Mouse (Mus musculus) MEL (cell line): ENCODE data around the gene Rtl8b.
"Not testable (repeated sequence)": the region's sequence is repeated elsewhere in the genome, so short reads cannot be mapped to it uniquely, and the experiment has no call there.

Experiments used
- BHLHE40 ChIP-seq: IDR thresholded peaks from 2 replicates; pipeline ENCODE4 v1.6.1; 2012; ENCODE audit warnings: low read depth, mild to moderate bottlenecking, inconsistent platforms, low read length, improper control_type of control experiment, borderline replicate concordance
- CHD1 ChIP-seq: IDR thresholded peaks from 2 replicates; pipeline ENCODE4 v1.6.1; 2012; ENCODE audit warnings: low read depth, mild to moderate bottlenecking, inconsistent platforms, low read length, improper control_type of control experiment
- CHD2 ChIP-seq: IDR thresholded peaks from 2 replicates; pipeline ENCODE4 v1.6.1; 2011; ENCODE audit warnings: low read length, improper control_type of control experiment
- CTCF ChIP-seq, 3 experiments: IDR thresholded peaks in 2 of 3; conservative IDR thresholded peaks in 1 of 3; 2 replicates each; pipeline ENCODE4 v1.5.1; 2011 to 2012; ENCODE audit warnings: low read length in 3 of 3, low read depth in 2 of 3, mild to moderate bottlenecking in 2 of 3, improper control_type of control experiment in 1 of 3, inconsistent platforms in 1 of 3, mixed read lengths in 1 of 3, moderate library complexity in 1 of 3; ENCODE audit not compliant: control insufficient read depth in 1 of 3, insufficient read depth in 1 of 3, poor library complexity in 1 of 3, severe bottlenecking in 1 of 3
- GATA1 ChIP-seq: IDR thresholded peaks from 2 replicates; pipeline ENCODE4 v1.6.1; 2011; ENCODE audit warnings: low read depth, low read length, improper control_type of control experiment
- MAFK ChIP-seq: IDR thresholded peaks from 2 replicates; pipeline ENCODE4 v1.6.1; 2011; ENCODE audit warnings: low read depth, mild to moderate bottlenecking, low read length, improper control_type of control experiment, borderline replicate concordance
- MAX ChIP-seq: IDR thresholded peaks from 2 replicates; pipeline ENCODE4 v1.6.1; 2011; ENCODE audit warnings: low read length, improper control_type of control experiment
- MXI1 ChIP-seq: IDR thresholded peaks from 2 replicates; pipeline ENCODE4 v1.6.1; 2011; ENCODE audit warnings: mild to moderate bottlenecking, low read depth, low read length, improper control_type of control experiment
- POLR2A ChIP-seq, 2 experiments: IDR thresholded peaks; 2 replicates each; pipeline ENCODE4 v1.6.1; 2011 to 2012; ENCODE audit warnings: low read length in 2 of 2, mild to moderate bottlenecking in 2 of 2, control low read depth in 1 of 2, improper control_type of control experiment in 1 of 2, low read depth in 1 of 2, moderate library complexity in 1 of 2; ENCODE audit not compliant: control insufficient read depth in 1 of 2, insufficient read depth in 1 of 2, poor library complexity in 1 of 2
- SIN3A ChIP-seq: IDR thresholded peaks from 2 replicates; pipeline ENCODE4 v1.6.1; 2012; ENCODE audit warnings: low read length, improper control_type of control experiment, inconsistent platforms
- TAL1 ChIP-seq: IDR thresholded peaks from 2 replicates; pipeline ENCODE4 v1.6.1; 2012; ENCODE audit warnings: mild to moderate bottlenecking, inconsistent platforms, low read length, moderate library complexity, mixed read lengths
- USF1 ChIP-seq: IDR thresholded peaks from 2 replicates; pipeline ENCODE4 v1.6.1; 2014; ENCODE audit warnings: low read depth, mild to moderate bottlenecking, inconsistent platforms, low read length, improper control_type of control experiment, moderate library complexity
- ZKSCAN1 ChIP-seq: IDR thresholded peaks from 2 replicates; pipeline ENCODE4 v1.6.1; 2012; ENCODE audit warnings: low read depth, mild to moderate bottlenecking, inconsistent platforms, low read length, improper control_type of control experiment, moderate library complexity
- ZNF384 ChIP-seq: IDR thresholded peaks from 2 replicates; pipeline ENCODE4 v1.6.1; 2012; ENCODE audit warnings: low read depth, mild to moderate bottlenecking, inconsistent platforms, low read length, improper control_type of control experiment

DNA sequence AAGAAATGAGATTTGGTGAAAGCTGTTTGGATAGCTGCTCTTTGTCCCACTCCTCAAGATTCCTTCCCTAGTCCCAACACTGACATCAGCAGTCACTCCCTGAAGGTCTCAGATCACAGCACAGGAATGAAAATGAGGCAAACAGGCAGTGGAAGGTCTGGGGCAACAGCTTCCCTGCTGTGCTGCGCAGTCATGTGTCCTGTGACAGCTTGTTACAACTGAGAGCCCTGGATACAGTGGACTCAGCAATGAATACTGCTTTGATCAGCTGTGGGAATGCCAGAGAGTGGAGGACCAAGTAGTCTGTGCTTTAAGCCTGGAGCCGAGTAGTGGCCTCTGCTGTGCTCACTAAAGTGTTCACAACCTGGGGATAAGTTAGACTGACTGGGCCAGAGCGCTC lies 12.4 kb upstream of the Rtl8b start:
- TF ChIP-seq CTCF (IDR thresholded peaks at IDR 0.05 in 2 of 3, conservative IDR thresholded peaks at IDR 0.05 in 1 of 3; ENCODE audit: control insufficient read depth in 1 of 3, insufficient read depth in 1 of 3, low read depth in 2 of 3, low read length in 3 of 3, poor library complexity in 1 of 3, severe bottlenecking in 1 of 3); MAFK; POLR2A (IDR thresholded peaks at IDR 0.05; ENCODE audit: control insufficient read depth in 1 of 2, insufficient read depth in 1 of 2, low read depth in 1 of 2, low read length in 2 of 2, poor library complexity in 1 of 2); MAX; BHLHE40; SIN3A; GATA1; MXI1; CHD2; USF1; ZKSCAN1; ZNF384; TAL1; CHD1: not testable (repeated sequence)
